Mouse (Mus musculus): ENCODE results near the gene Ntpcr.

Ntpcr gene

DNA sequence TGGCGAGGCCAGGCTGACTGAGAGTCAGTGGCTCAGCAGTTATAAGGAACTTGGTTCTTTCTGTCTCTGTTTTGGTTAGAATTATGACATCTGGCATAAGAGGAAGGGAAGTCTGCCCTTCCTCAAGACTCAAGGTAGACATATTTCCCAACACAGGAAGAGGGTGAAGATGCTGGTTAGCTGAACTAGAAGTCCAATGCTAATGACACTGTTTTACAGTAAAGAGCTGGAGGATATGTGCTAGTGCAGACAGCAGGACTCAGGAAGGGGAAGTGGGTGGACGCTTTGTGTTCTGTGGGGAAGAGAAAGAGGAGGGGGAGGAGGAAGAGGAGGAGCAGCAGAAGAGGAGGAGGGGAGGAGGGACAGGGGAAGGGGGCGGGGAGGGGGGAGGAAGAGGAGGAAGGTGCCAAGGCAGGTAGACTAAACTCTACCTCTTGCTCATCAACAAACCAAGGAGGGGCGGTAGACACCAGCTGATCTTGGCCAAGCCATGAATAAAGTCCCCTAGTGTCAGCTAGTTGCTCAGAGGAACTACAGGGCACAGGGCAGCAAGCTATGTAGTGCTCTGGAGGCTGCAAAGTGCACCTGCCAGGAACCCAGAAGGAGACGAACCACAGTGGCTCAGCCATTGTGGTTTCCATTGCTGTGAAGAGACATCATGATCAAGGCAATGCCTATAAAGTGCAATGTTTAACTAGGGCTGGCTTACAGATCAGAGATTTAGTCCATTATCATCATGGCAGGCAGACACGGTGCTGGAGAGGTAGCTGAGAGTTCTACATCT lies 4.5 kb upstream of the Ntpcr start:
- DNase-seq (ENCODE audit: low spot score in 2 of 2): no peak

DNA sequence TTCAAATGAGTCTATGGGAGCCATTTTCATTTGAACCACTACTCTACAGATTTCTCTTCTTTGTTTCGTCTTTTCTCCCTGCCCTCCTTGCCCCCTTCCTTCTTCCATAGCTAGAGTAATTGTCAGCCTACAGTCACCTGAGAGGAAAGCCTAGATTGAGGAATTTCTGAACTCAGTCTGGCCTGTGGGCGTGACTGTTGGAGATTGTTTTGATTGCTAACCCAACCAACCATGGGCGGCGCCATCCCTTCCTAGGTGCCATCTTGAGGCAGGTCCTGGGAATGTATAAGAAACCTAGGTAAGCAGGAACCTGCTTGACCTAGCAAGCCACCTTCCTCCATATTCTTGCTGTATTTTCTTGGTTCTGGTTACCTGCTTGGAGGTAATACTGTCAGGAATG lies 3.6 kb upstream of the Ntpcr start:
- DNase-seq (ENCODE audit: low spot score in 2 of 2): no peak

DNA sequence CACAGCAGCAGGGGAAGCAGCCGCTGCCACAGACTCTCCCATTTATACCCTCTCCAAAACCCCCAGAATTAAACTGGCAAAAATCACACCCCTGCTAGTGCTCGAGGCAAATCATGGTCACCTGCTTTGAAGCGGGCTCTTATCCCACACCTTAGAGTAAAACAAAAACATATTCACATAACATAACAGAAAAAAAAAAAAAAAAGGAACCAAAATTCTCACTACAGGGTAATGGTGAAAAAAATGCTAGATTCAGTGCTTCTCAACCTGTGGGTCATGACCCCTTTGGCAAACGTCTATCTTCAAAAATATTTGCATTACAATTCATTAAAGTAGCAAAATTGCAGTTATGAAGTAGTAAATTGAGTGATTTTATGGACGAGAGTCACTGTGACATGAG lies 2.8 kb upstream of the Ntpcr start:
- no peak for DNase-seq (ENCODE audit: low spot score in 2 of 2)

DNA sequence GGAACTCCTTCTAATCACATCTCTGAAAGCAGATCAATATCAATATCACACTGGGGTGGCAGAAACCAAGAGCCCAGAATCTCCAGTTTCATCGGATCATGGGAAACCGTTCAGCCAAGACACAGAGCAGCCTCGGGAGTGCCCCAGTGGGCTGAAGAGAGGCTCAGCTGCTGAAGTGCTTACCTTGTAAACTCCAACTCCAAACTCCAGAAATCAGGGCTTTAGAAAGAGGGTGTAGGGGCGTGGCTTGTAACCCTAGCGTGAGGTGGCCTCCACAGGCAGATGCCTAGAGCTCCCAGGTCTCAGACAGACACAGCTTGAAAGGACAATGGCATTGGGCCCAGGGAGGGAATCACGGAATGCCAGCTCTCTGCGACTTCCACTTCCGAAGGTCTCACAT lies 2.0 kb upstream of the Ntpcr start:
- DNase-seq (ENCODE audit: low spot score in 2 of 2): no peak

DNA sequence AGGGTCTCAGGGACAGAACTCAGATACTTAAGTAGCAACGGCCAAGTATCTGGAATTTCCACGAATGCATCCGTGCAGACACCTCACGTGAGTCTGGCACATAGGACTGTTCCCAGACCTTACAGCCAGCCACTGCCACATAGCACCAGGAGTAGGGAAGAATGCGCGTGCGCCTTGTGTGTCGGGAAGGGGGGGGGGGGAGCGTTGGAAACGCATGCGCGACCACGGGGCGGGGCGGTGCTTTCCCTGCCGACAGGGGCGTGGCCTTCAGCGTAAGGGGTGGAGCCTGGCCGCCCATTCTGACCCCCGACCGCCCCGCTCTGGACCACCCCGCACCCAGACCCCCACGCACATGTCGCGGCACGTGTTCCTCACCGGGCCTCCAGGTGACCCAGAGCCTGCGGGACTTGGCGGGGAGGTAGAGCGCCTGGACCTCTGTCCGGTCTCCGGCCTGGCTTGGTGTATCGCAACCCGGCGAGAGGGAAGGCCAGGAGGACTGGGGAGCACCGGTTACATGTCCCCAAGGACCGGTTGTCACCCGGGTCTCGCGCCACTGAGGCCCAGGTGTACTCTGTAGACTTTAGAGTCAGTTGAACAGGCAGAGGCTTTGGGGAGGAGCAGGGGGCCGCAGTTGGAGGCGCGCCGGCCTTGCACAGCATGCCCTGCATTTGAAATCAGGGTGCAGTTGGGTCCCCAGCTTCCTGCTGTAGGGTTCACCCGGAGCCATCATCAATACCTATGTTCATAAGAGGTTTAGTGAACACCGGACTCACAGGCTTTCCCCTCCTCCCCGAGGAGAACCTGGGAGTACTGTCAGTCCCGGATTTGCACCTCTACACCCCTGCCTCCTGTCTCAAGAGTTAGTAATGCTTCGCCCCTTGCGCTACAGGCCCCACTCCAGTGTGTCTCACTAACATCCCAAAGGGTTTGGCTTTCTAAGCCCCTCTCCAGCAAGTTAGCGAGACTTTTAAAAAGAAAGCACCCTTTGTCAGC lies 4.5 kb downstream of the Ntpcr start:
- peak; percentile 49 to 81 for DNase-seq (ENCODE audit: low spot score in 2 of 2)

DNA sequence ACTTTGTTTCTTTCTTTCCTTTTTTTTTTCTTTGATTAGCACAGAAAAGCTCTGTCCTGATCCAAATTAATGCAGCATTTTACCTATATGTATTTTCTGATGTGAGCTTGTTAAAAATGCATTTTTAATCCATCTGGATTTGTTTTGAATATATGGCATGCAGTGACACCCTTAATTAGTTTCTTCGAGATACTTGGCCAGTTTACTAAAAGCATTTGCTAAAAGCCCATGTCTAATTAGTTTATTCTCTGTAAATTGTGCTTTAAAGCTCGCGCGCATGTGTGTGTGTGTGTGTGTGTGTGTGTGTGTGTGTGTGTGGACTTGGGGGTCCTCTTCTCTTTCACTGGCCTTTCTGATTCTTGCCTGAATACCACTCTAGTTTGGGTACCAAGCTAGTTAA lies 9.2 kb downstream of the Ntpcr start:
- DNase-seq (ENCODE audit: low spot score in 2 of 2): no peak

DNA sequence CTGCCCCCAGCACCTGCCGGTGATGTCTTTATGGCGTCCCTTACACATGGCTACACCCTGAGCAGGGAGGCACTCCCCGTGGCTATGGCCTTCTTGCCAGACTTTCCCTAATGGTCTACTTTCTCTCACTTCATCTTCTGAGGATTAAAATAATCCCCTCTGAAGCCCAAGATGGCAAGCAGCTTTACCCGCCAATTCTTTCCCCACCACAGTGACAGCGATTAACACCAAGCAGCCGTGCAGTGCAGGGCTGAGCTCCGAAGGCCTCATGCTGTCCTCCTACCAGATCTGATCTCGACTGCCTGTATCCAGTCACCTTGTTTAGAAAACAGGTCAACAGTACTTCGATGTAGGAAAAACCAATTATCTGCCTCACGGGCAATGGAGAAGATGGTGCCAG lies 10.9 kb downstream of the Ntpcr start:
- DNase-seq (ENCODE audit: low spot score in 2 of 2): no peak

DNA sequence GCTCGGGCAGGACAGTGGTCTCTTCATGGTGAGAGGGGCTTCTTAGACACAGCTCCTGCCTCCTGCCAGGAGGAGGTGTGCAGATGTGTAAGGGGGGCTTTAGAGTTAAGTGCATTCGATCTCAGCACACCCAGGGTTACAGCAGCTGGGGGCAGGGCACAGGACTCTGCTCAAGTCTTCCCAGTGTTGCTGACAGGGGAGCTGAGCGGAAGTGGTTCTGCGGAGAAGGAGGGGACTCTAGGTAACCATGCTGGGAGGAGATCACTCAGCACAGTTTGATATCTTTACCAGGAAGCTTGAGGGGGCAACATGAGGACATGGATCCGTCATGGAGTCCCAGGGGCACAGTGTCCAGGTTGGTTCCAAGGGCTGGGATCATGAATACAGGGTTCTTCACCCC lies 11.6 kb downstream of the Ntpcr start:
- DNase-seq (ENCODE audit: low spot score in 2 of 2): no peak

DNA sequence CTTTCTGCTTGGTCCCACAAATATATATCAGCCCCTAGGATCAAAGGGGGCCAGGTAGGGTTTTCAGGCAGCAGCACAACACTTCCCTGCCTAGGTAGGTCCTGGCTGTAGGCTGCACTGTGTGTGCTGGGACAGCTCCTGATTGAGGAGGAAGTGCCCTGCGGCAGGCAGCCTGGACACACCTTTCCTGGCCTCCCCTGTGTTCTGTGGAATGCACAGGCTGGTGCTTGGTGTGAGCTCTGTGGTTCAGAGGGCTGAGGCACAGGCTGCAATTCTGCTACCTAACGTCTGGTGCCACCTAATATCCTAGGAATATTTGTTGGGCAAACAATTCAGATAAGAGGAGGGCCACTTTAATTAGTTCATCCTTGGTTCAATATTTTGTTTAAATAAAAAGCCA lies 12.1 kb downstream of the Ntpcr start:
- DNase-seq (ENCODE audit: low spot score in 2 of 2): no peak

DNA sequence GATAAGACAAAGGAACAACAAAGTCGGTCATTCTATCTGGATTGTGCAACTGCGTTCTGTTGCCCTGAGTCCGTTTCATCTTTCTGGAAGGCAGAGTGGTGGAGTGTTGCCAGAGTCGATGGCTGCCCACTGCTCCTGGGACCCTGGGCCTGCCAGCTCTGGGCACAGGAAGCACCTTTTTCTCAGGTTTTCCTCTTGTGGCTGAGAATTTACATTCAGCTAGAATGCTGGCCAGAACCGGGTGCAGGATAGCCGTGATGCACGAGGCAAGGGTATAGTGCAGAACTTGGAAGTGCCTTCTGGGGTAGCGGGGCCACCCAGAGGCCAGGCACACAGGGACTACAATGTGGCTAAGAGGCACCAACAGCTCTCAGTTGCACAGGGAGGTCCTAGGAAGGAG lies 12.6 kb downstream of the Ntpcr start:
- DNase-seq (ENCODE audit: low spot score in 2 of 2): no peak

DNA sequence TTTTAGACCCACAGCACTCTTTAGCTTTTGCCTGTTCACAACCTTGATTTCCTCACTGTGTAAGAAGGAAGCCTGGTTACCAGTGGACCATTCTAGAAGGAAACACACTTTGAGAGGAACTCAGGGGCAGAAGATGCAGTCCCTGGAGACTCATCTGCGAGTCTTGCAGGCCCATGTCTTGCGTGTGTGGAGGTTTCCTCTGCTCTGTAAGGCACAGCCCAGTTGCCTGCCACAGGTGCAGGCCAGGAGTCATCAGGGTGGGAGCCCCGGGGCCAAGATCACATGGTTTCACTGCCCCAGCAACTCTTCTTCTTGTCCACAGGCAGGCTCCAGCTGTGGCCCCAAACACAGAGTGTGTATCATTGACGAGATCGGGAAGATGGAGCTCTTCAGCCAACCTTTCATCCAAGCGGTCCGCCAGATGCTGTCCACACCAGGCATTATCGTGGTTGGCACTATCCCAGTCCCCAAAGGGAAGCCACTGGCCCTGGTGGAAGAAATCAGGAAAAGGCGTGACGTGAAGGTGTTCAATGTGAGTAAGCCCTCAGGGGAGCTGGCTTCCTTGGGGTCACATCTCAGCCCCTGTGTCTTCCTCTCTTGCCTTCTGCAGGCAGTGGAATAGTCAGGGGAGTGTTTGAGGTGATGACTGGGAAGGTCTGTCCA lies 15.3 kb downstream of the Ntpcr start:
- no peak for DNase-seq (ENCODE audit: low spot score in 2 of 2)

DNA sequence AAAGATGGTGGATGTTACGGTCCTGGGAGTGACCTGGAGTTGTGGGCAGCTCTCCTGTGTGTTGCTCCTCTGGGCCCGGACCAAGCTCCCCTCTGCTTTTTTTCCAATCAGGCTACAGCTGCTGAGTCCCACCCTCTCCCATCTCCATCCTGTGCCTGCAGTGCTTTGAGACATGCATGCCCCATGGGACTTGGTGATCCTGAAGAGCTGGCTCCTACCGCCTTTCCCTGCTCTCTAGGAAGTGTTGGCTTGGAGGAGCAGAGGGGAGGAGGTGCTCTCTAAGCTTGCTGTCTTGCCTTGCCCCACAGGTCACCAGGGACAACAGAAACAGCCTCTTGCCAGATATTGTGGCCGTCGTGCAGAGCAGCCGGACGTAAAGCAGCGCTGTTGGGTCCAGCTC lies 17.6 kb downstream of the Ntpcr start:
- DNase-seq (ENCODE audit: low spot score in 2 of 2): no peak

DNA sequence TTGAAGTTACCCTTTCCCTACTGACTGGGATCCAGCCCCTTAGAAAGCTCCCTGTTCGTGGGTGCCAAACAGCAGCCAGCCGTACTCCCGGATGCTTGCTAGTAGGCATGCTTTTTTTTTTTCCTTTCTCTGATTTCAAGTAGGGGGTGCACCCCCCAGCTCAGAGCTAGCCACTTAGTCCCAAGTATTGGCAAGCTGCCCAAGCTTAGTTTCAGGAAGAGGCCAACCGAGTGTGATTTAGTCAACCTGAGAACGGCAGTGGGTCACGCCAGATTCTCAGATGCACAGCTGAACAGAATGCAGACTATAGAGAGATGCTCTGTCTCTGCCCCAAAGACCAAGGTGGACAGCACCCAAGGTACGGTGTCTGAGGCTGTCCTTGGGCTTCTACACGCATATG lies 21.1 kb downstream of the Ntpcr start:
- no peak for DNase-seq (ENCODE audit: low spot score in 2 of 2)

DNA sequence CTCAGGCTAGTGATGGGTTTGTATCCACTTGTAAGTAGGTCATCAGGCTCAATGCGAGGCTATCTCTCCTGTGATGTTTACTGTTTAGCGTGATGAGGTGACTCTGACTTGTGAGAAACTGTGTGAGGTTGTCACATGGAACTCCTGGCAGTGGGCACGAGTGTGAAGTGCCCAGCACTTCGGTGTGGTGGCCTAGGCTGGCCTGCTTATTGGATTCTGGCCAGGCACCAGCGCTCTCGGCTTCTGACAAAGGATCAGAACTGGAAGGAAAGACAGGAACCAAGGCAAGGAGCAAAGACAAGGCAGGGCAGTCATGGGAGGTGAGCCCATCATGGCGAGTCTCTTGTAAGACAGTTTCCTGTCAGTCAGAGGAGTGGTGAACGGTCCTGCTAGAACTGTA lies 26.1 kb downstream of the Ntpcr start:
- DNase-seq (ENCODE audit: low spot score in 2 of 2): no peak

DNA sequence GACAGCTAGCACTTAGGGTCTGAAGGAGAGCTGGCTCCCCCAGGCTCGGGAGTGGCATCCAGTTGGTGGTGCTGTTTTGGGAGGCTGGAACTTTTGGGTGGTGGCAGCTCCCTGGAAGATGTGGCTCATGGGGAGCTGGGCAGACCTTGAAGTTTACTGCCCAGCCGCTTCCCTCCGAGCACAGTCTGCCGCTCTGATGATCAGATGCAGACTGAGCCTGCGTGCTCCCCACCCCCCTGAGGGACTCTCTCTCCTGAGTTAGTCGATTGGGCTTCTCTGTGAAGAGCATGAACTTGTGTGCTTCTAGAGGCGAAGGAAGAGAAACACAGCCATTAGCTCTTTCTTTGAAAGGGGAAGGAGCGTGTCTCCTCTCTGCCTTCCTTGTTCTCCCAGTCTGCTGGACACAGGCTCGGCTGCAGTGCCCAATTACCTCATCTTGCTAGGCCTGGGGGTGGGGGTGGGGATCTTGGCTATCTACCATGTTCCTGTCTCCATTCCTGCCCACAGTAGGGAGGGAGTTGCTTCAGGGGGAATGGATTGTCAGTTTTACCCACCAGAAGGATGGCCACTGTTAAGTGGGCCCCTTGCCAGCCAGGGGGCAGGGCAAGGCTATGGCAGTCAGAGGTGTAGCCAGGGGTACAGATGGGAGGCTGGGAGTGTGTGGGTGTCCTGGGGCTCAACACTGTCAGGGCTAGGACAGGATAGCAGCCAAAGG lies 26.8 kb downstream of the Ntpcr start:
- no peak for DNase-seq (ENCODE audit: low spot score in 2 of 2)

DNA sequence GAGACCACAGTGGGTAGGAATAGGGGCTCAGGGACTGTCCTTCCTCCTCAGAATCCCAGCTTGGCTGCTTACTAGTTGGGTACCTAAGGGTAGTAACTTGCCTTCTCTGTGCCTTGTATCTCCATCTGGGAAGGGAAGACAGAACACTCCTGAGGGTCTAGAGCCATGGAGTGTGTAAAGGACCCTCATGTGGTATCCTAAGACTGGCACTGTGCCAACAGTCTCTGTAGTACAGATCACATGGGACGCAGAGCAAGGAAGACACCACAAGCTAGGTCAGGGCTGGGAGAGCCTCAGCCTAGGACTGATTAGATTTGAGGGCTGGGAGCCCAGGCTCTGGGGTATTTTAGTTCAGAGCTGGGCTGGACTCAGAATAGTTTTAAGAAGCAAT lies 27.3 kb downstream of the Ntpcr start:
- DNase-seq (ENCODE audit: low spot score in 2 of 2): no peak

DNA sequence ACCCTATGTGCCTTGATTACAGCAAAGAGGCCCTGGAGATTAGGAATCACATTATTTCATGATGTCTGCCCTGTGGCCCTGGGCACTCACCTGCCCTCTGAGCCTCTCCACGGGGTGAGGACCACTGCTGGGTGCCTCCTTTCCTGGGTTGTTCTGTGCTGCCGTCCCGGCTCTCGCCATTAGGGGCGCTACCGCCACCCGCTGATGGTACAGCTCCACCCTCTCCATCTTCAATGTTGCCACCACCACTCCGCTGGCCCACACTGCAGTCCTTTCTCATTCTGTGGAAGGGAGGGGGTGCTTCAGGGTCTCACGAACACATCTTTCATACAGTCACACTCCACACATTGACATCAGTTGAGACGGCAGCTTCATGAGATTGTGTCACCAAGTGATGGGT lies 29.3 kb downstream of the Ntpcr start:
- no peak for DNase-seq (ENCODE audit: low spot score in 2 of 2)

DNA sequence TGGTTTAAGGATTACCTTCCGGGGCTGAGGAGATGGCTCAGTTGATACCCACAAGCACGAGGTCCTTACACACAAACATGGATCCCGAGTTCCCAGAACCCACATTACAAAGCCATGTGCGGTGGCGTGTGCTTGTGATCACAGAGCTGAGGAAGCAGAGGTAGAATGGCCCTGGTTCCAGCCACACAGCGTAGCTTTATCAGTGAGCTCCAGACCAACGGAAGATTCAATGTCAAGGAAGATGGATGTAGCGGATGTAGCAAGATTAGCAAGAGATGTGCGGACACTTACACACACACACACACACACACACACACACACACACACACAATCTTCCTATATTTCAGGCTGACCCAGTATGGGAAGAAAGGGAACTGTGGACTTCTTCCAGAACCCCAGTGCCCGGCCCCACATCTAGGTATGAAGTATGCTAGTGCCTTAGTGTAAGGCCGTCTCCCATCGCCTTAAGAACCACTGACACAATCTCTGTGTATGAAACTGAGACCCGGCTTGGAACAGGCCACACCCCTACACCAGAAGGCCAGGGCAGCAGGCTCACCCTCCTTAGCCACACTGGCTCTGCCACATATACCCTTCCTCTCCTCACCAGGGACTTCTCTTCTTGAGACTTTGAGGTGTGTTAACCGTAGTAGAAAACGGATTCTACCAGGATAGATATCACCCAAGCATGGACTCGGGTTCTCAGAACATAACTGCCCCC lies 33.5 kb downstream of the Ntpcr start:
- DNase-seq (ENCODE audit: low spot score in 2 of 2): no peak

DNA sequence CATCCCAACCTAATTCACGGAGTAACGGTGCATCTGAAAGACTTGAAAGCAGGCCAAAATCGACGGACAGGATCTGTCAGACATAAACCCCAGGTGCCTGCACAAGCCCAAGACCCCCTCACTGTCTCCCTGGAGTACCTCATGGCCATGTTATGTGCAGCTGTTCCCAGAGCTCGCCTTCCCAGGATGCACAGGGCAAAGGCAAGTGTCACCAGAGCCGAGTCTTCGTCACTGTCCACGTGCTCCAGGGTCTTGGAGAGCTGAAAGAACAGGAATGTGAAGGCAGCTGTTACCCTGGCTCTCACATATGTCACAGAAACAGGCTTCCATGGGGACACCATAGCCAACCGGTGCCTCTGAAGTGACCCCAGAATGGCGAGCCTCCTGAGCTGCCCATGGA lies 38.3 kb downstream of the Ntpcr start:
- DNase-seq (ENCODE audit: low spot score in 2 of 2): no peak

DNA sequence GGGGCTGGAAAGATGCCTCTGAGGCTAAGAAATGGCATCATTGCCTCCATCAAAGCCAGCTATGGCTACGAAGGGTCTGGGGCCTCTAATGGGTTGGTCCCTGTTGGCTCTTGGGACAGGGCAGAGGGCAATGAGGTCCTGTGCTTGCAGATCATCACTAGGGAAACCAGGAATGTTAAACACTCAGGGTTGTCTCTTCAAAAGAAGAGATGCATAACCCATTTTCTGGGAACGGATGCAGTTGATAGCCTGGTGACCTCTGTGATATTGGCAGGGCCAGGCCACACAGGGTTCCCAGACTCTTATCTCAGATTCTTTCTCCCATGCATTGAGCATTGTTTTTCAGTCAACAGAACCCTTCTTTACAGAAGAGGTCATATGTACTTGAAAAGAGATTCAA lies 42.5 kb downstream of the Ntpcr start:
- no peak for DNase-seq (ENCODE audit: low spot score in 2 of 2)

DNA sequence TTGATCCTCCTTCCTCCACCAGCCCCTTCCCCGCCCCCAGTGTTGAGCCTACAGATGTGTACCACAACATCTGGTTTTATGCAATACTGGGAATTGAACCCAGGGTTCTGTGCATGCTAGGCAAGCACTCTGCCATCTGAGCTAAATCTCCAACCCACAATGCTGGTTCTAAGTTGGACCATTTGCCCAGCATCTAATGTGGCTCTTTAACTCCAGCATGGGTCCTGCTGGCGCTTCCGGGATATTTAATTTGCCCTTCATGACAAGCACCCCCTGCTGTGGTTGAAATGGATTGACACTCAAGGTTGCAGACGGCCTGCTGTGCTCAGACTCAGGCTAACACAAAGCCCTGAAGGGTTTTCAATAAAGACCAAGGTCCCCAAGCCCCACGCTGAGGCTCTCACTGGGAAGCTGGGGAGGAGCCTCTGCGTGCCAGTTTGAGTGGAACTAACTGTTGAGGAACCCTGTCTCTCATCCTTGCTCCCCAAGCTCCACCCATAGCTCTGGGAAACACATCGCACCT lies 43.6 kb downstream of the Ntpcr start:
- no peak for DNase-seq (ENCODE audit: low spot score in 2 of 2)
